Mouse (Mus musculus) embryonic facial prominence, embryonic 14.5 days (tissue): ENCODE results near the gene Ndufaf3. TPM values are rescaled to one million over a fixed set of nuclear protein-coding genes. Genes with fewer than 3 reads are reported as not detected.

Experiments
- ATAC-seq: fragments of 200-750 bp; cut with Nextera tagmentation; 2 replicates; pipeline ENCODE4 v1.8.0; 2017; ENCODE audit warnings: low read depth, moderate number of reproducible peaks, moderate TSS enrichment
- DNase-seq: peaks from one replicate; pipeline ENCODE4 v3.0.0-alpha.2; 2015; ENCODE audit warnings: low spot score
- H3K27ac ChIP-seq: fragments of 300-500 bp; sonication (generic); replicated peaks from 2 replicates; pipeline ENCODE4 v1.5.1; 2014; ENCODE audit warnings: low read depth, mild to moderate bottlenecking, low read length, moderate library complexity
- H3K27me3 ChIP-seq: fragments of 300-500 bp; sonication (generic); replicated peaks from 2 replicates; pipeline ENCODE4 v1.6.1; 2014; ENCODE audit warnings: low read length; ENCODE audit not compliant: control insufficient read depth, insufficient read depth
- H3K36me3 ChIP-seq: fragments of 300-500 bp; sonication (generic); 2 replicates; pipeline ENCODE4 v1.6.1; 2014; ENCODE audit warnings: low read length, mixed read lengths; ENCODE audit not compliant: control insufficient read depth, insufficient read depth
- H3K4me1 ChIP-seq: fragments of 300-500 bp; sonication (generic); 2 replicates; pipeline ENCODE4 v1.6.1; 2014; ENCODE audit warnings: antibody characterized with exemption, low read length; ENCODE audit not compliant: control insufficient read depth, insufficient read depth
- H3K4me2 ChIP-seq: fragments of 300-500 bp; sonication (generic); 2 replicates; pipeline ENCODE4 v1.6.1; 2014; ENCODE audit warnings: low read depth, mild to moderate bottlenecking, low read length, moderate library complexity, mixed read lengths
- H3K4me3 ChIP-seq: fragments of 300-500 bp; sonication (generic); 2 replicates; pipeline ENCODE4 v1.5.1; 2014; ENCODE audit warnings: low read depth, mild to moderate bottlenecking, low read length
- H3K9ac ChIP-seq: fragments of 300-500 bp; sonication (generic); 2 replicates; pipeline ENCODE4 v1.6.1; 2014; ENCODE audit warnings: low read depth, mild to moderate bottlenecking, low read length, moderate library complexity, mixed read lengths
- H3K9me3 ChIP-seq: fragments of 300-500 bp; sonication (generic); 2 replicates; pipeline ENCODE4 v1.6.1; 2016; ENCODE audit warnings: low read length; ENCODE audit not compliant: control insufficient read depth
- WGBS: fragments of 180-500 bp; shearing (Covaris S2); extraction: QIAGEN DNeasy Blood & Tissue Kit; methylation state at CpG from one replicate; pipeline ENCODE4 v1.1.7; 2014; 5-methylcytosine and 5-hydroxymethylcytosine counted together
- polyA plus RNA-seq: library from polyadenylated mRNA; unstranded; fragments of >200 nt; fragmentation: Nextera tagmentation; extraction: Ambion mirVana; gene quantifications from 2 replicates; pipeline ENCODE4 v1.2.1, GENCODE M21; 2014

Gene Ndufaf3
- polyA plus RNA-seq, 1 experiment from 2014 or later: 59.6 TPM

DNA sequence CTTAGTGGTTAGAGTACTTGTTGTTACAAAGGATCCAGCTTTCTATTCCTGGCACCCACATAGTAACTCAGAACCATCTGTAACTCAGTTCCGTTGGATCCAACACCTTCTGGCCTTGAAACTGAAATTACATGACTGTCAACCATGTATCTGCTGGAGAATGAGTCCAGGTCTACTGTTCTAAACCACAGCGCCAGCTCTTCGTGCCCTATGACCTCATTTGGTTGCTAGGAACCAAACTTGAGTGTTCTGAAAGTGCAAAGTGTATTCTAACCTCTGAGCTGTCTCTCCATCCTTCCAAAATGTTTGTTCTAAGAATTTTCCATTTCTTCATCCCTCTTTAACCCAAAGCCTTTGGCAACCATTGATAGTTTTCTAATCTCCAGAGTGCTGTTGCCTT is 21.2 kb downstream of the Ndufaf3 start:
- Histone ChIP-seq H3K9ac (no peak overlapping the region), H3K4me2 (no peak overlapping the region), H3K27ac (no peak overlapping the region), H3K36me3 (peaks cover 93% of the 10 kb centered on the region), H3K4me3 (no peak overlapping the region), H3K27me3 (no peaks in the 10 kb centered on the region), H3K9me3 (no peaks in the 10 kb centered on the region), H3K4me1 (no peaks in the 10 kb centered on the region)
- no peak for ATAC-seq
- DNase-seq: no peak
- 91% methylated on average over 3 of the region's 3 CpGs for WGBS

GRCm38 (mm10) chr9:108540846-108541245 is 26.4 kb downstream of the Ndufaf3 start:
- Histone ChIP-seq H3K4me2 (no peak overlapping the region), H3K9ac (no peak overlapping the region), H3K27me3 (no peaks in the 10 kb centered on the region), H3K36me3 (peaks cover 96% of the 10 kb centered on the region), H3K4me1 (no peaks in the 10 kb centered on the region), H3K4me3 (no peak overlapping the region), H3K27ac (no peak overlapping the region), H3K9me3 (no peaks in the 10 kb centered on the region)
- DNase-seq (no peak), ATAC-seq (no peak)

DNA sequence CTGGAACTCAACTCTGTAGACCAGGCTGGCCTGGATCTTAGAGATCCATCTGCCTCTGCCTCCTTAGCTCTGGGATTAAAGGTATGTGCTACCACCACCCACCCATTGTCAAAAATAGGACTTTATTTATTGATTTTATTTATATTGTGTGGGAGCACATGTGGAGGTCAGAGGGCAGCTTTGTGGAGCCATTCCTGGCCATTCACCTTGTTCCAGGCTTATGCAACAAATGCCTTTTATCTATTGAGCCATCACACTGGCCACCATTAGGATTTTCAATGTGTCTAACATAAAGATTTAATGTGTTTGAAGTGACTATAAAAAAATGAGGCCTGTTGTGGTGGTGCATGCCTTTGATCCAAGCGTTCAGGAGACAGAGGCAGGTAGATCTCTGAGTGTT is 35.7 kb downstream of the Ndufaf3 start:
- no peak overlapping the region for H3K9ac ChIP-seq
- H3K4me3 ChIP-seq: no peak overlapping the region
- no peak for ATAC-seq
- H3K4me2 ChIP-seq: no peak overlapping the region
- no peaks in the 10 kb centered on the region for H3K4me1 ChIP-seq
- 94% methylated on average over 1 of the region's 1 CpGs for WGBS
- DNase-seq: no peak
- H3K27me3 ChIP-seq: no peaks in the 10 kb centered on the region
- no peaks in the 10 kb centered on the region for H3K9me3 ChIP-seq
- H3K36me3 ChIP-seq: peaks cover 87% of the 10 kb centered on the region
- H3K27ac ChIP-seq: no peak overlapping the region

DNA sequence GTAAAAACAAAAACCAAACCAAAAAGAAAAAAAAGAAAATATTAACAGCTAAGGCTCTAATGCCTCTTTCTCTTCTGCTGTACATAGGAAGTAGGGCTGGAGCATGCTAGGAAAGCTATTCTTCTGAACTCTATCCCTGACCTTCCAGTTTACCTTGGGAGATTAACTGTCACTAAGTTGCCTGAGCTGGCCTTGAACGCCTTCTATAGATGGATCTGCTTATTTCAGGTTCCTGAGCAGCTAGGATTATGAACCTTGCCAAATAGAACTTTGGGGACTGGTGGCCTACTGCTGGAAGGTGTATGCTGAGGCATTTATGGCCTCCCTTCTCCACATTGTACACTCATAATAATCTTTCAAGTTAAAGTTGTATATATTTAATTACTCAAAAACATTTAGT is 36.3 kb downstream of the Ndufaf3 start:
- Histone ChIP-seq H3K4me2 (no peak overlapping the region), H3K27me3 (no peaks in the 10 kb centered on the region), H3K27ac (no peak overlapping the region), H3K9ac (no peak overlapping the region), H3K4me3 (no peak overlapping the region), H3K36me3 (peaks cover 82% of the 10 kb centered on the region), H3K4me1 (no peaks in the 10 kb centered on the region), H3K9me3 (no peaks in the 10 kb centered on the region)
- WGBS: 93% methylated on average over 1 of the region's 1 CpGs
- DNase-seq (no peak), ATAC-seq (no peak)

GRCm38 (mm10) chr9:108525400-108525799 is 41.8 kb downstream of the Ndufaf3 start:
- Histone ChIP-seq H3K4me2 (no peak overlapping the region), H3K27ac (no peak overlapping the region), H3K4me3 (no peak overlapping the region), H3K36me3 (peaks cover 39% of the 10 kb centered on the region), H3K9me3 (no peaks in the 10 kb centered on the region), H3K4me1 (no peaks in the 10 kb centered on the region), H3K27me3 (no peaks in the 10 kb centered on the region), H3K9ac (no peak overlapping the region)
- no peak for ATAC-seq
- no peak for DNase-seq
- 91% methylated on average over 3 of the region's 3 CpGs for WGBS

DNA sequence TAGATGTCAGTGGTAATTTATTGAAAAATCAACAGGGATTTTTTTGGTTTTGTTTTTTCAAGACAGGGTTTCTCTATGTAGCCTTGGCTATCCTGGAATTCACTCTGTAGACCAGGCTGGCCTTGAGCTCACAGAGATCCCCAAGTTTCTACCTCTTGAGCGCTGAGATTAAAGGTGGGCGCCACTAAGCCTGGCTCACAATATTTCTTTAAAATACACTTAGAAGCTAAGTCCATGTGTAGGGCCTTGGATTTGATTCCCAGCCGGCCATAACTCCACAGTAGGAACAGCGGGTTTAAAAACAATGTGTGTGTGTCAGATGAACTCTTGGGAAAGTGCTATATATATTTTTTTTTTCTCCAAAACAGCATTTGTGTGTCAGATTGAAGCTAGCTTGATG is 43.9 kb downstream of the Ndufaf3 start:
- no peak overlapping the region for H3K4me3 ChIP-seq
- no peak overlapping the region for H3K4me2 ChIP-seq
- H3K27me3 ChIP-seq: no peaks in the 10 kb centered on the region
- ATAC-seq (no peak), DNase-seq (no peak)
- H3K36me3 ChIP-seq: peaks cover 34% of the 10 kb centered on the region
- peaks cover 3% of the 10 kb centered on the region; the same call in 1 of the 2 replicates for H3K4me1 ChIP-seq
- H3K27ac ChIP-seq: no peak overlapping the region
- H3K9me3 ChIP-seq: no peaks in the 10 kb centered on the region
- WGBS: 93% methylated on average over 4 of the region's 4 CpGs
- no peak overlapping the region for H3K9ac ChIP-seq

DNA sequence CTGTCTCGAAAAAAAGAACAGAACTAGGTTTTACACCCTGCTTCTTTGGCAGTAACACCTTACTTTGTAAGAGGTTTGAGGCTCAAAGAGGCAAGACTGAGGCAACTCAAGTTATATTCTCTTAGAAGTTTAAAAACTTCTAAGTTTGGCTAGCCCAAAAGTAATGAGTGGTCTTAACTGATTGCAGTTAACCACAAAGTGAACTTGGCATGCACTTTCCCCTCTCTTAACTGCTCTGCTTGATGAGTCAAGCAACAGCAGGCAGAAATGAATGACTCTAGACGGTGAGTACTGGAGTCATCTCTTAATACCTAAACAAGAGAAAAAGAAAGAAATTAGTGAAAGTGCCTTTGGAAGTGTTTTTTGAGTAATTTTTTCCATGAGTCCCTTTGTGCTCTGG is 45.6 kb downstream of the Ndufaf3 start:
- no peak overlapping the region for H3K27ac ChIP-seq
- WGBS: 81% methylated on average over 2 of the region's 2 CpGs
- H3K4me2 ChIP-seq: no peak overlapping the region
- H3K9me3 ChIP-seq: no peaks in the 10 kb centered on the region
- DNase-seq (no peak), ATAC-seq (no peak)
- peaks cover 25% of the 10 kb centered on the region for H3K36me3 ChIP-seq
- no peaks in the 10 kb centered on the region for H3K27me3 ChIP-seq
- H3K9ac ChIP-seq: no peak overlapping the region
- peaks cover 3% of the 10 kb centered on the region; the same call in 1 of the 2 replicates for H3K4me1 ChIP-seq
- no peak overlapping the region for H3K4me3 ChIP-seq

GRCm38 (mm10) chr9:108517931-108518332 is 49.3 kb downstream of the Ndufaf3 start:
- Histone ChIP-seq H3K4me2 (peak overlapping the region; percentile 62), H3K36me3 (peaks cover 44% of the 10 kb centered on the region), H3K9ac (peak overlapping the region; percentile 99), H3K4me1 (peaks cover 9% of the 10 kb centered on the region; the same call in 1 of the 2 replicates), H3K27ac (peak overlapping the region; percentile 100), H3K27me3 (no peaks in the 10 kb centered on the region), H3K4me3 (peak overlapping the region; percentile 97), H3K9me3 (no peaks in the 10 kb centered on the region)
- DNase-seq (peak; percentile 86), ATAC-seq (no peak)
- whole genome bisulfite sequencing: under 1% methylated on average over 12 of the region's 13 CpGs

DNA sequence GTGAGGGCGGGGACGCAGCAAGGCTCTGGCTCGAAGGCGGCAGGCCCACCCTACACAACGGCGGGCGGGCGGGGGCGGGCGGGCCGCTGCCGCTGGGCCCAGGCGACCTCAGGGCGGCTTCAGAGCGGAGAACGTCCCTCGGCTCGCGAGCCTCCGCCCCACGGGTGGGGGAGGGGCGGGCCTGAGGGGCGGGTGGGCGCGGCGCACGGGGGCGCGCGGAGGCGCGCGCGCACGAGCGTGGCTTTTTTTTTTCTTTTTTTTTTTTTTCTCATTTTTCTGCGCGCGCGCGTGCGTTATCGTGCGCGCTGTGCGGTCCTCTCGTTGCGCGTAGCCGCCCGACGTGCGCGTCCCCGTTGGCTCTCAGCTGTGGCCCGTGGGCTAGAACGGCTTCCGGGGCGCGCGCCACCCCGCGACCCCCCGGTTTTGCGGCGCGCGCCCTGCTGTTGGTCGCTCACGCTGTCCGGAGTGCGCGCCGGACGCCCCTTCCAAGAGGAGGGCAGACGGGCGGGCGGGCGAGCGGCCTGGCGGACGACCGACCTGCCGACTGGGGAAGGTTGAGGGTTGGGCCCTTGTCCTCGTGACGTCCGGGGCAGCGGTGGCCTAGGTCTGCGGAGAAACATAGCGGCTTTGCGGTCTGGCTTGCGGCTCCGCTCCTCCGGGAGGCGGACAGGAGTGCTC is 49.8 kb downstream of the Ndufaf3 start:
- under 1% methylated on average over 41 of the region's 95 CpGs for WGBS
- Histone ChIP-seq H3K4me3 (peak overlapping the region; percentile 97), H3K27ac (peak overlapping the region; percentile 100), H3K9ac (peak overlapping the region; percentile 99), H3K9me3 (no peaks in the 10 kb centered on the region), H3K4me1 (peaks cover 9% of the 10 kb centered on the region; the same call in 1 of the 2 replicates), H3K36me3 (peaks cover 49% of the 10 kb centered on the region), H3K27me3 (no peaks in the 10 kb centered on the region), H3K4me2 (peak overlapping the region; percentile 62)
- DNase-seq: peak; percentile 90
- peak; percentile 78 for ATAC-seq
